In the genomic region with DNA sequence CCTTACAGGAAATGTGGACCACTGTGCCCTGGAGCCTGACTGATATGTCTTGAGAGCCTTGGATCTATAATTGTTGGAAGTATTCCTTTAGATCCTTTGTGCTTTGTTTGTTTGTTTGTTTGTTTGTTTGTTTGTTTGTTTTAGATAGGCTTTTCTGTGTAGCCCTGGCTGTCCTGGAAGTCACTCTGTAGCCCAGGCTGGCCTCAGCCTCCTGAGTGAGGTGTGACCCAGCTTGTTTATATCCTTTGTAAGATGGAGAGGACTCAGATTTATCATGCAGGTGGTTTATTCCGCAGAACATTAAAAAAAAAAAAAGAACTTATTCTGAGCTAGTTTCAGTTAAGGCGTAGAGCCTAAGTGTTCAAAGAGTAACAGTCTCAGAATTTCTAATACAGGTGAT, we compare ENCODE assay signal across 21 mouse cellular contexts.
DNase-seq lines count a peak whose midpoint lies in the region.
"Had no signal": no experiment of that assay in that cellular context is flagged by ENCODE, and none has a peak within 500 bp of the region (broad histone marks: within the 10 kb centered on the region; RNA-seq: fewer than 3 reads in every experiment).

No protein-coding gene starts in this region.

- H3K27me3 ChIP-seq in heart, embryonic 10.5 days (ENCODE audit: insufficient read depth, poor library complexity, severe bottlenecking), result no peaks in the 10 kb centered on the region
- H3K27me3 ChIP-seq: CH12.LX; embryonic facial prominence, embryonic 13.5 days; embryonic facial prominence, embryonic 15.5 days; forebrain, embryonic 12.5 days; Patski had no signal

- H3K9me3 ChIP-seq in heart, embryonic 10.5 days, result no peaks in the 10 kb centered on the region
- H3K9me3 ChIP-seq: embryonic facial prominence, embryonic 13.5 days; embryonic facial prominence, embryonic 15.5 days; forebrain, embryonic 10.5 days; forebrain, embryonic 12.5 days; G1E had no signal

- H3K27ac ChIP-seq in heart, embryonic 10.5 days, result no peak overlapping the region
- peak overlapping the region; percentile 68; the same call in 1 of the 2 replicates for H3K27ac ChIP-seq in macrophage
- H3K27ac ChIP-seq: embryonic facial prominence, embryonic 13.5 days; embryonic facial prominence, embryonic 15.5 days; forebrain, embryonic 10.5 days; forebrain, embryonic 12.5 days had no signal

- no peaks in the 10 kb centered on the region for H3K36me3 ChIP-seq in heart, embryonic 10.5 days
- H3K36me3 ChIP-seq in macrophage (ENCODE audit: inconsistent target), result no peaks in the 10 kb centered on the region
- H3K36me3 ChIP-seq: embryonic facial prominence, embryonic 13.5 days; embryonic facial prominence, embryonic 15.5 days; forebrain, embryonic 10.5 days; forebrain, embryonic 12.5 days; G1E had no signal

- H3K79me2 ChIP-seq in macrophage (ENCODE audit: inconsistent target), result no peaks in the 10 kb centered on the region

- peak; percentile 54 for DNase-seq in heart, embryonic 10.5 days (ENCODE audit: low spot score)
- no peak for DNase-seq in heart, postnatal 10 days
- peak; percentile 58 for DNase-seq in A20 (ENCODE audit: low read depth, low spot score)
- no peak for DNase-seq in cerebellum, adult 9-11 months
- DNase-seq: adrenal gland, adult 8-10 months; adrenal gland, postnatal 36 days; cerebellum, adult 11-12 months; cerebellum, adult 2 months; cerebellum, adult 9-10 months; cerebellum, postnatal 14 days; cerebellum, postnatal 36 days; embryo, embryonic 11 days had no signal

- intact Hi-C loops in heart, postnatal 10 days (cut with DNase I), result no loop called here

- H3K4me3 ChIP-seq in heart, embryonic 10.5 days, result no peak overlapping the region
- no peak overlapping the region for H3K4me3 ChIP-seq in macrophage (ENCODE audit: inconsistent target)
- H3K4me3 ChIP-seq: embryonic facial prominence, embryonic 13.5 days; embryonic facial prominence, embryonic 15.5 days; erythroblast, embryonic 14.5 days; forebrain, embryonic 10.5 days; forebrain, embryonic 12.5 days had no signal

- H3K4me1 ChIP-seq in heart, embryonic 10.5 days, result peaks cover 3% of the 10 kb centered on the region; the same call in 1 of the 2 replicates
- H3K4me1 ChIP-seq: embryonic facial prominence, embryonic 13.5 days; embryonic facial prominence, embryonic 15.5 days; forebrain, embryonic 10.5 days; forebrain, embryonic 12.5 days had no signal

- 88% methylated on average over 2 of the region's 2 CpGs for WGBS in heart, embryonic 10.5 days
- 90% methylated on average over 1 of the region's 2 CpGs for WGBS in macrophage (ENCODE audit: missing documents)

Comparison
In these comparisons a context has a peak if more than half of its experiments do, and no peak if none do; other contexts are left out.
1. DNase-seq: peak in heart, embryonic 10.5 days (single experiment) and A20 (single experiment); none in heart, postnatal 10 days (0 of 2) and cerebellum, adult 9-11 months (single experiment).